10 mouse cellular contexts compared by ENCODE assay signal in genomic region chr9:41791501-41792172, GRCm38 (mm10).
DNase-seq lines count a peak whose midpoint lies in the region; ATAC-seq and TF ChIP-seq lines count a peak whose summit lies in the region.
"Had no signal": no experiment of that assay in that cellular context is flagged by ENCODE, and none has a peak within 500 bp of the region (broad histone marks: within the 10 kb centered on the region; RNA-seq: fewer than 3 reads in every experiment).

No protein-coding gene starts in this region.

- no peak overlapping the region for H3K9ac ChIP-seq in hindbrain, embryonic 13.5 days
- no peak overlapping the region for H3K9ac ChIP-seq in hindbrain, embryonic 11.5 days (ENCODE audit: low read depth, low read length)
- H3K9ac ChIP-seq in forebrain, embryonic 14.5 days (ENCODE audit: low read length) = no peak overlapping the region
- H3K9ac ChIP-seq in lung, postnatal 0 days (replicated peaks; ENCODE audit: low read depth) = no peak overlapping the region
- H3K9ac ChIP-seq: limb, embryonic 13.5 days had no signal

- H3K27ac ChIP-seq in hindbrain, embryonic 13.5 days = 0 out of 2 replicates have a peak overlapping the region, but pooled peaks have one; percentile 9
- H3K27ac ChIP-seq in hindbrain, embryonic 11.5 days (ENCODE audit: low read depth, low read length) = no peak overlapping the region
- H3K27ac ChIP-seq in forebrain, embryonic 14.5 days (ENCODE audit: low read depth, low read length) = peak overlapping the region; percentile 56; the same call in 1 of the 2 replicates
- H3K27ac ChIP-seq in lung, postnatal 0 days (ENCODE audit: low read length) = no peak overlapping the region
- H3K27ac ChIP-seq: limb, embryonic 13.5 days had no signal

- H3K4me3 ChIP-seq in hindbrain, embryonic 13.5 days = no peak overlapping the region
- H3K4me3 ChIP-seq in hindbrain, embryonic 11.5 days (ENCODE audit: low read depth, low read length) = no peak overlapping the region
- H3K4me3 ChIP-seq in forebrain, embryonic 14.5 days (ENCODE audit: low read depth, low read length) = no peak overlapping the region
- no peak overlapping the region for H3K4me3 ChIP-seq in lung, postnatal 0 days (ENCODE audit: low read depth, low read length)
- H3K4me3 ChIP-seq: limb, embryonic 13.5 days had no signal

- peaks cover 12% of the 10 kb centered on the region for H3K4me1 ChIP-seq in hindbrain, embryonic 13.5 days (replicated peaks)
- no peaks in the 10 kb centered on the region for H3K4me1 ChIP-seq in hindbrain, embryonic 11.5 days (replicated peaks; ENCODE audit: control insufficient read depth, insufficient read depth, low read length)
- H3K4me1 ChIP-seq in forebrain, embryonic 14.5 days (ENCODE audit: control insufficient read depth, insufficient read depth, low read length) = peaks cover 31% of the 10 kb centered on the region
- no peaks in the 10 kb centered on the region for H3K4me1 ChIP-seq in lung, postnatal 0 days (ENCODE audit: insufficient read depth, low read depth, low read length)

- H3K9me3 ChIP-seq in hindbrain, embryonic 13.5 days = no peaks in the 10 kb centered on the region
- no peaks in the 10 kb centered on the region for H3K9me3 ChIP-seq in hindbrain, embryonic 11.5 days (ENCODE audit: control insufficient read depth, low read length)
- H3K9me3 ChIP-seq in forebrain, embryonic 14.5 days (replicated peaks; ENCODE audit: control insufficient read depth, low read length) = no peaks in the 10 kb centered on the region
- H3K9me3 ChIP-seq in lung, postnatal 0 days (ENCODE audit: low read length) = no peaks in the 10 kb centered on the region
- H3K9me3 ChIP-seq: limb, embryonic 13.5 days had no signal

- H3K36me3 ChIP-seq in hindbrain, embryonic 13.5 days = no peaks in the 10 kb centered on the region
- H3K36me3 ChIP-seq in hindbrain, embryonic 11.5 days (ENCODE audit: control insufficient read depth, insufficient read depth, low read length) = no peaks in the 10 kb centered on the region
- no peaks in the 10 kb centered on the region for H3K36me3 ChIP-seq in forebrain, embryonic 14.5 days (ENCODE audit: control insufficient read depth, insufficient read depth, low read length)
- no peaks in the 10 kb centered on the region for H3K36me3 ChIP-seq in lung, postnatal 0 days (ENCODE audit: insufficient read depth, low read length)
- H3K36me3 ChIP-seq: limb, embryonic 13.5 days had no signal

- no peak for DNase-seq in hindbrain, embryonic 11.5 days (ENCODE audit: low spot score)
- peak; percentile 11 for DNase-seq in cerebellum, adult 9-10 months
- DNase-seq in forebrain, embryonic 14.5 days (ENCODE audit: low spot score) = peak; percentile 74
- peak; percentile 6 to 23 for DNase-seq in left cerebral cortex, postnatal 14 days (ENCODE audit: low spot score in 2 of 2)
- DNase-seq in gastrocnemius, postnatal 10 days = no peak
- no peak for DNase-seq in lung, postnatal 0 days (ENCODE audit: low spot score)
- no peak for DNase-seq in adrenal gland, adult 8-10 months
- DNase-seq: gastrocnemius, postnatal 25 days had no signal

- no peak for ATAC-seq in hindbrain, embryonic 13.5 days (ENCODE audit: low FRiP score)
- no peak for ATAC-seq in hindbrain, embryonic 11.5 days (ENCODE audit: low FRiP score)
- ATAC-seq in forebrain, embryonic 14.5 days = peak; percentile 80
- ATAC-seq in lung, postnatal 0 days = no peak

- no peak for TF ChIP-seq CTCF in lung, postnatal 0 days (IDR thresholded peaks at IDR 0.05)

- no peak for TF ChIP-seq EP300 in lung, postnatal 0 days (IDR thresholded peaks at IDR 0.05)

- 80% methylated on average over 5 of the region's 5 CpGs for WGBS in hindbrain, embryonic 13.5 days
- WGBS in hindbrain, embryonic 11.5 days = 92% methylated on average over 5 of the region's 5 CpGs
- WGBS in forebrain, embryonic 14.5 days = 39% methylated on average over 5 of the region's 5 CpGs
- 74% methylated on average over 5 of the region's 5 CpGs for WGBS in lung, postnatal 0 days

- no peak overlapping the region for H3K4me2 ChIP-seq in hindbrain, embryonic 13.5 days
- H3K4me2 ChIP-seq in hindbrain, embryonic 11.5 days (replicated peaks; ENCODE audit: low read depth, low read length) = no peak overlapping the region
- H3K4me2 ChIP-seq in forebrain, embryonic 14.5 days (ENCODE audit: low read length) = no peak overlapping the region
- H3K4me2 ChIP-seq in lung, postnatal 0 days (replicated peaks; ENCODE audit: low read depth, low read length) = no peak overlapping the region
- H3K4me2 ChIP-seq: limb, embryonic 13.5 days had no signal

- intact Hi-C loops in left cerebral cortex, postnatal 14 days (cut with DNase I) = no loop called here

- H3K27me3 ChIP-seq in hindbrain, embryonic 13.5 days = no peaks in the 10 kb centered on the region
- H3K27me3 ChIP-seq in hindbrain, embryonic 11.5 days (ENCODE audit: control insufficient read depth, insufficient read depth, low read length) = no peaks in the 10 kb centered on the region
- H3K27me3 ChIP-seq in forebrain, embryonic 14.5 days (replicated peaks; ENCODE audit: control insufficient read depth, insufficient read depth, low read length) = no peaks in the 10 kb centered on the region
- H3K27me3 ChIP-seq in lung, postnatal 0 days (replicated peaks; ENCODE audit: insufficient read depth, low read length) = no peaks in the 10 kb centered on the region
- H3K27me3 ChIP-seq: limb, embryonic 13.5 days had no signal

Comparison
In these comparisons a context has a peak if more than half of its experiments do, and no peak if none do; other contexts are left out.
1. H3K27ac ChIP-seq: peak in hindbrain, embryonic 13.5 days (single experiment) and forebrain, embryonic 14.5 days (single experiment); none in hindbrain, embryonic 11.5 days (single experiment) and lung, postnatal 0 days (single experiment).
2. DNase-seq: peak in cerebellum, adult 9-10 months (single experiment), forebrain, embryonic 14.5 days (single experiment) and left cerebral cortex, postnatal 14 days (2 of 2); none in hindbrain, embryonic 11.5 days (single experiment), gastrocnemius, postnatal 10 days (single experiment), lung, postnatal 0 days (single experiment) and adrenal gland, adult 8-10 months (single experiment).